Mouse (Mus musculus) liver, embryonic 13.5 days (tissue): Measurements from ENCODE around the gene Chp1. TPM values are rescaled to one million over a fixed set of nuclear protein-coding genes. Genes with fewer than 3 reads are reported as not detected.
A peak's percentile ranks its signal among the peaks of the same experiment; 100 is the strongest.
"Not testable (repeated sequence)": the region's sequence is repeated elsewhere in the genome, so short reads cannot be mapped to it uniquely, and the experiment has no call there.

Source experiments
- ATAC-seq: fragments of 200-750 bp; cut with Nextera tagmentation; 2 replicates; pipeline ENCODE4 v1.8.0; 2017; ENCODE audit warnings: low read depth, mild to moderate bottlenecking, moderate number of reproducible peaks, moderate library complexity
- DNase-seq: peaks from one replicate; pipeline ENCODE4 v3.0.0; 2022
- H3K27ac ChIP-seq: fragments of 300-500 bp; sonication (generic); 2 replicates; pipeline ENCODE4 v1.5.1; 2015; ENCODE audit warnings: moderate library complexity, mild to moderate bottlenecking, inconsistent platforms
- H3K27me3 ChIP-seq: fragments of 300-500 bp; sonication (generic); 2 replicates; pipeline ENCODE4 v1.6.1; 2015; ENCODE audit warnings: mild to moderate bottlenecking, inconsistent platforms
- H3K36me3 ChIP-seq: fragments of 300-500 bp; sonication (generic); 2 replicates; pipeline ENCODE4 v1.6.1; 2015; ENCODE audit warnings: mild to moderate bottlenecking, inconsistent platforms
- H3K4me1 ChIP-seq: fragments of 300-500 bp; sonication (generic); replicated peaks from 2 replicates; pipeline ENCODE4 v1.6.1; 2015; ENCODE audit warnings: inconsistent platforms
- H3K4me2 ChIP-seq: fragments of 300-500 bp; sonication (generic); 2 replicates; pipeline ENCODE4 v1.6.1; 2015; ENCODE audit warnings: inconsistent platforms, mild to moderate bottlenecking, moderate library complexity
- H3K4me3 ChIP-seq: fragments of 300-500 bp; sonication (generic); replicated peaks from 2 replicates; pipeline ENCODE4 v1.5.1; 2015; ENCODE audit warnings: mild to moderate bottlenecking, inconsistent platforms
- H3K9ac ChIP-seq: fragments of 300-500 bp; sonication (generic); 2 replicates; pipeline ENCODE4 v1.6.1; 2015; ENCODE audit warnings: mild to moderate bottlenecking, inconsistent platforms
- H3K9me3 ChIP-seq: fragments of 300-500 bp; sonication (generic); replicated peaks from 2 replicates; pipeline ENCODE4 v1.6.1; 2016; ENCODE audit warnings: inconsistent platforms
- WGBS: fragments of 180-500 bp; shearing (Covaris S2); methylation state at CpG from one replicate; pipeline ENCODE4 v1.1.7; 2015; ENCODE audit not compliant: insufficient replicate concordance; 5-methylcytosine and 5-hydroxymethylcytosine counted together
- polyA plus RNA-seq: library from polyadenylated mRNA; unstranded; fragments of >200 nt; fragmentation: Nextera tagmentation; extraction: Ambion mirVana; gene quantifications from 2 replicates; pipeline ENCODE4 v1.2.1, GENCODE M21; 2015

The Chp1 gene
- polyA plus RNA-seq, 1 experiment from 2014 or later: 47.3 TPM

- Histone ChIP-seq H3K9me3 (no peaks in the 10 kb centered on the region), H3K4me1 (peaks cover 76% of the 10 kb centered on the region), H3K27me3 (no peaks in the 10 kb centered on the region), H3K4me2 (0 out of 2 replicates have a peak overlapping the region, but pooled peaks have one; percentile 33), H3K27ac (no peak overlapping the region), H3K9ac (no peak overlapping the region), H3K36me3 (peaks cover 78% of the 10 kb centered on the region), H3K4me3 (no peak overlapping the region)
- WGBS: 94% methylated on average over 4 of the region's 4 CpGs
- no peak for DNase-seq
- no peak for ATAC-seq
These were observed 53.5 kb downstream of the Chp1 start for GRCm38 (mm10) chr2:119601027-119601426.

- Histone ChIP-seq H3K36me3 (peaks cover 78% of the 10 kb centered on the region), H3K4me2 (peak overlapping the region; percentile 33), H3K9ac (peak overlapping the region; percentile 17; the same call in 1 of the 2 replicates), H3K4me1 (peaks cover 76% of the 10 kb centered on the region), H3K27ac (peak overlapping the region; percentile 64; the same call in 1 of the 2 replicates)
- H3K9me3 ChIP-seq, H3K4me3 ChIP-seq, DNase-seq, ATAC-seq, H3K27me3 ChIP-seq: not testable (repeated sequence)
- 79% methylated on average over 3 of the region's 3 CpGs for WGBS
These were observed 54.1 kb downstream of the Chp1 start for GRCm38 (mm10) chr2:119601575-119601974.

DNA sequence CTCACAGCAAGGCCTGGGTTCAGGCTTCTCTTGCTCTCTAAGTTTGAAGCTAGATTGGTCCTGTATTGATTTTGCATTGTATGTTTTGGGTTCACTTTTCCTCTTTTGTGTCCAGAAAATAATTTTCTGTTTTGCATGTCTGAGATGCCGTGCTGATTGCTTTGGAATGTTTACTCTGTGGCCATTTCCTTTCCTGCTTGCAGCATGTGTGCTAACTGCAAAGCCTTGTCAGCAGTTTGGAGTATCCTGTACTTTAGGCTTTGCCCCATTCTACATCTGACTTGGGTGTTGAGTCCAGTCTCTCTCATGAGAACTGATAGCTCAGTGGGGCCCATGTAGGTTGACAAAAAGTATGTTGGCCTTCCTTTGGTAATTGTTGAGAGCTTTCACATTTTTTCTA, 55.0 kb downstream of the Chp1 start:
- Histone ChIP-seq H3K36me3 (peaks cover 77% of the 10 kb centered on the region), H3K9me3 (no peaks in the 10 kb centered on the region), H3K4me3 (peak overlapping the region; percentile 10), H3K27ac (peak overlapping the region; percentile 97), H3K9ac (peak overlapping the region; percentile 57), H3K4me1 (peaks cover 76% of the 10 kb centered on the region), H3K27me3 (no peaks in the 10 kb centered on the region), H3K4me2 (peak overlapping the region; percentile 37)
- DNase-seq (no peak), ATAC-seq (no peak)
- WGBS: 51% methylated on average over 1 of the region's 1 CpGs

DNA sequence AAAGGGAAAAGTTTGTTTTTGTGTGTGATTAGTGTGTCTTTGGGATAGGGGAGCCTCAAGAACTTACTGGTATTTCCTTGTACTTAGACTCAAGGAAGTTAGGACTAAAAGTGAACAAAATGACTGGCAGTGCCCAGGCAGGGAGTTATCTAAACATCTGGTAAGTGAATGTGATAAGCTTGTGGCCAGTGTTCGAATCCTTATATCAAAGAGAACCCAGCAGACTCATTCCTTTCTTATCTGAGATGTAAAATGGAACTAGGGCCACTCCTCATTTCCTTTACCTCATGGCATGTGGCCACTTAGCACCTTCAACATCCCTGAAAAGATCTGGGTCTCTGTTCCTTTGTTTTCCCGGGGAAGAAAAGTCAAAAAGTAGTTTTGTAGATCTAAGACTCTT, 56.4 kb downstream of the Chp1 start:
- no peaks in the 10 kb centered on the region for H3K9me3 ChIP-seq
- 23% methylated on average over 2 of the region's 2 CpGs for WGBS
- H3K36me3 ChIP-seq: peaks cover 78% of the 10 kb centered on the region
- H3K4me1 ChIP-seq: peaks cover 75% of the 10 kb centered on the region
- H3K4me3 ChIP-seq: no peak overlapping the region
- H3K27me3 ChIP-seq: no peaks in the 10 kb centered on the region
- ATAC-seq (peak; percentile 42), DNase-seq (peak; percentile 39)
- H3K9ac ChIP-seq: peak overlapping the region; percentile 58
- peak overlapping the region; percentile 97 for H3K27ac ChIP-seq
- H3K4me2 ChIP-seq: peak overlapping the region; percentile 32

DNA sequence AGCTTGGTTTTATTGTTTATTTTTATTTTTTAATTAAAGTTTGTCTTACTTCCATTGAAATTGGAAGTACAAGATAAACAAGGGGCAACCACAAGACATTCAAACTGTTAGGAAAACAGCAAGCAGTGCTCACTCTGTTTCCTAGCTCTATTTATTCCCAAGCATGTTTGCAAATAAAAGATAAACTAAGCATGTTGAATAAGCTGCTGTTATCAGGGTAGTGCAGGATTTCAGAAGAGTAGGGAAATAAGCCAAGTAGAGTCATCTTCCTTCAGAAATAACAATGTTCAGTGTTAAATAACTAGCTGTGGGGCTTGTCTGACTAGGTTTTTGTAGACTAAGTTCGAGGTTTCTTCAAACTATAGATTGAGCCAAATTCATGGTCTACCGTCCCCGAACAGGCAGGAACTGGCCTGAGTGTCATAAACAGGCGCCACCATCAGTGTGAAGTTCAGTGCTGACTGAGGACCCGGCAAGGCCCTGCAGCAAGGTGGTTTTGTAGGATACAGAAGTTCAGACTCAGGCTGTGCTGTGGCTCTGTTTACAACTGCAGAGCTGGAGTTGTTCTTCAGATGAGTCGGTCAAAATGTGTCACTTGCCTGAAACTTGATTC, 58.0 kb downstream of the Chp1 start:
- H3K4me3 ChIP-seq: peak overlapping the region; percentile 32; the same call in 1 of the 2 replicates
- DNase-seq: peak; percentile 70
- 24% methylated on average over 6 of the region's 6 CpGs for WGBS

GRCm38 (mm10) chr2:119607023-119607422, 59.5 kb downstream of the Chp1 start:
- peaks cover 83% of the 10 kb centered on the region for H3K36me3 ChIP-seq
- peak; percentile 44 for ATAC-seq
- peaks cover 57% of the 10 kb centered on the region for H3K4me1 ChIP-seq

More for the DNA sequence above, 58.0 kb downstream of the Chp1 start:
- H3K27ac ChIP-seq: peak overlapping the region; percentile 97
- H3K36me3 ChIP-seq: peaks cover 80% of the 10 kb centered on the region
- no peaks in the 10 kb centered on the region for H3K27me3 ChIP-seq
- peak; percentile 91 for ATAC-seq
- H3K4me1 ChIP-seq: peaks cover 68% of the 10 kb centered on the region
- peak overlapping the region; percentile 48 for H3K4me2 ChIP-seq
- peak overlapping the region; percentile 53 for H3K9ac ChIP-seq
- H3K9me3 ChIP-seq: no peaks in the 10 kb centered on the region

GRCm38 (mm10) chr2:119617841-119618198, 70.3 kb downstream of the Chp1 start:
- DNase-seq: no peak
- peak; percentile 68 for ATAC-seq
- peaks cover 37% of the 10 kb centered on the region for H3K4me1 ChIP-seq
- H3K4me2 ChIP-seq: peak overlapping the region; percentile 66
- H3K4me3 ChIP-seq: peak overlapping the region; percentile 77
- H3K36me3 ChIP-seq: peaks cover 37% of the 10 kb centered on the region
- WGBS: under 1% methylated on average over 13 of the region's 13 CpGs
- no peaks in the 10 kb centered on the region for H3K9me3 ChIP-seq
- peak overlapping the region; percentile 84 for H3K9ac ChIP-seq
- H3K27ac ChIP-seq: peak overlapping the region; percentile 95
- no peaks in the 10 kb centered on the region for H3K27me3 ChIP-seq

More at GRCm38 (mm10) chr2:119607023-119607422, 59.5 kb downstream of the Chp1 start:
- Histone ChIP-seq H3K27me3 (no peaks in the 10 kb centered on the region), H3K27ac (peak overlapping the region; percentile 97), H3K9ac (no peak overlapping the region), H3K4me2 (no peak overlapping the region), H3K9me3 (no peaks in the 10 kb centered on the region), H3K4me3 (no peak overlapping the region)
- WGBS: 61% methylated on average over 4 of the region's 4 CpGs
- no peak for DNase-seq

GRCm38 (mm10) chr2:119618199-119618982, 70.9 kb downstream of the Chp1 start, which contains the start of the genes Nusap1 and Oip5:
TSS of gene Nusap1 (plus strand) at chr2:119618298.
TSS of gene Oip5 (minus strand) at chr2:119618469.
- peak within 1 kb of the TSS; percentile 77 for H3K4me3 ChIP-seq
- peaks cover 39% of the 10 kb centered on the region for H3K36me3 ChIP-seq
- ATAC-seq (peak; percentile 97), DNase-seq (peak; percentile 96)
- H3K27me3 ChIP-seq: no peaks in the 10 kb centered on the region
- no peaks in the 10 kb centered on the region for H3K9me3 ChIP-seq
- peak within 1 kb of the TSS; percentile 95 for H3K27ac ChIP-seq
- WGBS: under 1% methylated on average over 55 of the region's 55 CpGs
- peaks cover 41% of the 10 kb centered on the region for H3K4me1 ChIP-seq
- H3K4me2 ChIP-seq: peak within 1 kb of the TSS; percentile 75
- H3K9ac ChIP-seq: peak within 1 kb of the TSS; percentile 84

DNA sequence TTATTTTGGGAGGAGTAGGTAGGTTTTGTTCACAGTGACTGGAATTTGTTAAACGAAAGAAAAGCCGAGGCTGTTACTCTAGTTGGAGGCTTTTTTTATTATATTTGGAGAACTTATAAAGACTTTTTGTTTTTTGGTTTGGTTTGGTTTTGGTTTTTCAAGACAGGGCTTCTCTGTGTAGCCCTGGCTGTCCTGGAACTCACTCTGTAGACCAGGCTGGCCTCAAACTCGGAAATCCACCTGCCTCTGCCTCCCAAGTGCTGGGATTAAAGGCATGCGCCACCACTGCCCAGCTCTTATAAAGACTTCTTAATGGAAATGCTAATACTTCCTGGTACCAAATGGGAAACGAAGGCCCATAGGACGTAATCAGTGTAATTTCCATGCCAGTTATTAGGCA, 71.5 kb downstream of the Chp1 start:
- peak overlapping the region; percentile 77 for H3K4me3 ChIP-seq
- not testable (repeated sequence) for H3K9me3 ChIP-seq, H3K27me3 ChIP-seq, DNase-seq, ATAC-seq
- H3K9ac ChIP-seq: peak overlapping the region; percentile 80
- peaks cover 46% of the 10 kb centered on the region for H3K4me1 ChIP-seq
- peak overlapping the region; percentile 75 for H3K4me2 ChIP-seq
- WGBS: 4% methylated on average over 6 of the region's 6 CpGs
- peaks cover 39% of the 10 kb centered on the region for H3K36me3 ChIP-seq
- H3K27ac ChIP-seq: peak overlapping the region; percentile 85

DNA sequence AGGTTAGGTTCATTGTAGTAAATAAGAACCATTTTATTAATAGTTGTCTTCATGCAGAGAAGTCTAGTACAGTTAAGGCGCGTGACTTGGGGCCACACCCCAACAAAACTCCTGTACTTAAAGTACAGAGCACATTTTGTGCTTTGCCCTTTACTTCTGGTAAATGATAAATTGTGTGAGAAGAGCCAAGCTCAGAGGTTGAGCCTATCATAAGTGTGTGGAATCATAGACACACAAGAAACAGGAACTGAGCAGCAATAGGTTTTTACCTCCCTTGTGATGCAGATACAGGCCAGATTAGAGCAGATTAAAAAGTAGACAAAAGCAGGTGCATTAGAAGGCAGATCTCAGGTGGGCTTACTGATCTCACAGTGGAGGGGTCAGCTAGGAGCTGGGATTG, 73.8 kb downstream of the Chp1 start:
- peak overlapping the region; percentile 18; the same call in 1 of the 2 replicates for H3K27ac ChIP-seq
- ATAC-seq: no peak
- WGBS: 84% methylated on average over 2 of the region's 2 CpGs
- no peak for DNase-seq
- H3K9ac ChIP-seq: peak overlapping the region; percentile 61
- no peaks in the 10 kb centered on the region for H3K9me3 ChIP-seq
- peaks cover 48% of the 10 kb centered on the region for H3K36me3 ChIP-seq
- peak overlapping the region; percentile 77 for H3K4me3 ChIP-seq
- no peaks in the 10 kb centered on the region for H3K27me3 ChIP-seq
- H3K4me2 ChIP-seq: peak overlapping the region; percentile 75
- peaks cover 42% of the 10 kb centered on the region for H3K4me1 ChIP-seq
